Mouse (Mus musculus) left cerebral cortex, adult 8-10 months (tissue): ENCODE measurements around the gene Selenow. TPM values are rescaled to one million over a fixed set of nuclear protein-coding genes. Genes with fewer than 3 reads are reported as not detected.

Source experiments
- DNase-seq, 2 experiments: peaks; one replicate each; pipeline ENCODE4 v3.0.0; 2022; ENCODE audit warnings: low spot score in 2 of 2
- total RNA-seq, 4 experiments: library from RNA; stranded (reverse); gene quantifications; 2 replicates each; pipeline ENCODE4 v1.2.4; 2022

Selenow gene
- total RNA-seq, 4 experiments from 2014 or later, result 989 to 1,128 (median 1,052) TPM

DNA sequence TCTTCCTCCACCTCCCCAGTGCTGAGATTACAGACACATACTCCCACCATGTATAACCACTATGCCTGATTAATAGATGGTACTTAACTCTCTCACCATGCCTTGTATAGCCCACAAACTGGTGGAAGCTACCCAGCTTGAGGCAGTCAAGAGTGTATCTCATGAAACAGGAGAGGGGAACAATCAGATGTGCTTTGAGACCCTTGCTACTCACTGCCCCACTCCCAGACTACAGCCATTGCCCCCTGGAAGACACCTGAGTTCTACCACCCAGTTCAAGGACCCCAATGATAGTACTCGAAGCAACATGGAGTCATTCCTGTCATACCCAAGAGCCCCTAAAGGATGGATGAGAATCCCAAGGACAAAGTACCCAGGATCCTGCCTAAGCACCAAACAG is 15.6 kb downstream of the Selenow start:
- no peak for DNase-seq

GRCm38 (mm10) chr7:15905861-15906260 is 16.3 kb downstream of the Selenow start:
- DNase-seq, result no peak

- DNase-seq, result no peak
These were observed 20.7 kb downstream of the Selenow start for GRCm38 (mm10) chr7:15901366-15902048.

GRCm38 (mm10) chr7:15894251-15894650 is 28.0 kb downstream of the Selenow start:
- no peak for DNase-seq

DNA sequence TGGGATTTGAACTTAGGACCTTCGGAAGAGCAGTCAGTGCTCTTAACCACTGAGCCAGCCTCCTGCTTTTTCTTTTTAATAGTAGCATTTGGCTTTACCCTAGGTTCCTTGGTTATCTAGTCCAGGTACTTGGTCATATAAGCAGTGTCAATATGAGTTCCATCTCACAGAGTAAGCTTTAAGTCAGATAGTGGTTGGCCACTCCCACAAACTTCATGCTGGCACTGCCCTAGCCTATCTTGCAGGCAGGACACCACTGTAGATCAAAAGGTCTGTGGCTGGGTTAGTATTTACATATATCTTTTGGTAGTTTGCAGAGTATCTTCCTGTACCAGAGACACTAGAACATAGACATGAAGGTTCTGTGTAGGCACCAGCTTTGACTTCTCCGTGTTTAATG is 38.1 kb downstream of the Selenow start:
- DNase-seq, result no peak

- no peak for DNase-seq
These were observed 39.9 kb downstream of the Selenow start, which contains the start of gene Crxos for GRCm38 (mm10) chr7:15882317-15882716. TSS of gene Crxos (plus strand) at chr7:15882617.

DNA sequence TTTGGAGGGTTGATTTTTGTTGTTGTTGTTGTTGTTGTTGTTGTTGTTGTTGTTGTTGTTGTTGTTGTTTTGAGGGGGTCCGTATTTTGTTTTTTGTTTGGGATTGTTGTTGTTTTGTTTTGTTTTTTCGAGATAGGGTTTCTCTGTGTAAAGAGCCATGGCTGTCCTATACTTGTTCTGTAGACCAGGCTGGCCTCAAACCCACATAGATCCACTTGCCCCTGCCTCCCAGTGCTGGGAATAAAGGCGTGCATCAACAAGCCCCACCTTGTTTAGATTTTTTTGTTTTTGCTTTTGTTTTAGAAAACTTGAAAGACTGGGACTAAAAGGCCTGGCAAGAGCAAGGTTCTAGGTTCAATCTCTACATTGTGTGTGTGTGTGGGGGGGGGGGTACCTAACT is 40.4 kb downstream of the Selenow start:
- no peak for DNase-seq

DNA sequence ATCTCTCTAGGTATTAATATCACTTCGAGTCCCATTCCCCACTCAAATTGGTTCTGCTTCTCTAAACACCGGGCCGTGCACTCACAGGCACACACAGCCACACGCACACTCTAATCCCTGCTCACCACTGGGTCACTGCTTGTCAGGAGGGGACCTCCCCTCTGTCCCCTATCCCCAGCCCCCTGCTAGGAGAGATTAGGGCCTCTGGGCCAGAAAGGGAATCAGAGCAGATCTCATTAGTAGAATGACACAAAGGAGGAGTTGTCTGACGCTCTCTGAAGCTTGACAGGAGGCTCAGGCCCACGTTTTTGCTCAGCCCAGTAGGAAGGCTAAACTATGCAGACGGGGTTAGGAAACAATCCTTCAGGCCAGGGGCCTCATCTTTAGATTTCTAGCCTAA is 40.8 kb downstream of the Selenow start:
- DNase-seq, result no peak

DNA sequence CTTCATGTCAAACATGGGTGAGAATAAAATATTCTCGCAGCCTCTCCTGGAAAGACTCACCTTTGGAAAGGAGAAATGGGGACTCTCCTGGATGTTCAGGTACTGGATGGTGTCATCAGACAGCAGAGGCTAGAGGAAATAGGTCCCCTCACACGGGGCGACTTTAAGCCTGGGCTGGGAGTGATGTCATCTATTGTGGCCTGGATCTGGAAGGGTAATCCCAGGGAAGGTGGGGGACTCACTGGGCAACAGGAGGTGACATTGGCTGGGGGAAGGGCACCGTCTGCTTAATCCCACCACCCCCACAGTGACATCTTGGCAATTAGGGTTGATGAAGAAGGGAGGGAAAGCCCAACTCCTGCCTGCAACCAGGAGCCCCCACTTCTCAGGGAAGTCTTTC is 42.4 kb downstream of the Selenow start, which contains the start of gene Crx:
Gene Crx (minus strand): TSS at position 213 of the 400 bp plus-strand sequence.
- no peak for DNase-seq

Other genes with a start within 250 kb of the Selenow start
- not detected for gene Obox5, start 172.3 kb downstream of the Selenow start, total RNA-seq
- not detected for gene Obox6, start 82.7 kb downstream of the Selenow start, total RNA-seq
- not detected for gene Crx, start 42.4 kb downstream of the Selenow start, total RNA-seq
- gene Crxos, start 39.8 kb downstream of the Selenow start, total RNA-seq, result under 1 TPM in 2 of 4 experiments, not detected in 2; 0.21 to 0.44 TPM
- gene Nop53, start 23.7 kb upstream of the Selenow start, total RNA-seq, result 100 to 1,000 TPM; 114 to 149 (median 128) TPM
- 1 to 10 TPM; 4.6 to 5.9 (median 5.2) TPM for gene Ehd2, start 45.2 kb upstream of the Selenow start, total RNA-seq
- gene Bicra, start 125.5 kb upstream of the Selenow start, total RNA-seq, result 10 to 100 TPM; 10.2 to 15.0 (median 13.0) TPM
- under 1 TPM; 0.59 to 0.81 (median 0.68) TPM for gene Zfp541, start 139.4 kb upstream of the Selenow start, total RNA-seq
- gene Napa, start 176.1 kb upstream of the Selenow start, total RNA-seq, result 100 to 1,000 TPM; 256 to 282 (median 272) TPM
- 10 to 100 TPM; 41.8 to 46.6 (median 42.4) TPM for gene Kptn, start 197.5 kb upstream of the Selenow start, total RNA-seq
- 100 to 1,000 TPM; 210 to 222 (median 213) TPM for gene Slc8a2, start 207.4 kb upstream of the Selenow start, total RNA-seq